10 mouse cellular contexts compared by ENCODE assay signal in genomic region chr3:67923095-67923494, GRCm38 (mm10).
"Had no signal": no experiment of that assay in that cellular context is flagged by ENCODE, and none has a peak within 500 bp of the region (broad histone marks: within the 10 kb centered on the region; RNA-seq: fewer than 3 reads in every experiment).

No protein-coding gene starts in this region.

- DNase-seq: liver, embryonic 13.5 days; liver, postnatal 0 days; lung, adult 2 months; lung, postnatal 14 days; lung, postnatal 36 days; retina, postnatal 1 day; spleen, adult 18-20 months; thymus, adult 2 months; thymus, postnatal 25 days; thymus, postnatal 4 days had no signal
